Mouse (Mus musculus) limb, embryonic 11.5 days (tissue): ENCODE data around the gene Apoc3. TPM values are rescaled to one million over a fixed set of nuclear protein-coding genes. Genes with fewer than 3 reads are reported as not detected.

ENCODE experiments used
- ATAC-seq: fragments of 200-750 bp; cut with Nextera tagmentation; 2 replicates; pipeline ENCODE4 v1.8.0; 2017; ENCODE audit warnings: low read depth; ENCODE audit not compliant: insufficient number of reproducible peaks, low FRiP score, low TSS enrichment
- DNase-seq: peaks from one replicate; pipeline ENCODE4 v3.0.0-alpha.2; 2015; ENCODE audit warnings: low spot score
- H3K27ac ChIP-seq: fragments of 300-500 bp; sonication (generic); replicated peaks from 2 replicates; pipeline ENCODE4 v1.5.1; 2014; ENCODE audit warnings: low read depth, mild to moderate bottlenecking, low read length
- H3K27me3 ChIP-seq: fragments of 300-500 bp; sonication (generic); 2 replicates; pipeline ENCODE4 v1.6.1; 2014; ENCODE audit warnings: mild to moderate bottlenecking, low read length, mixed read lengths; ENCODE audit not compliant: control insufficient read depth, insufficient read depth
- H3K36me3 ChIP-seq: fragments of 300-500 bp; sonication (generic); 2 replicates; pipeline ENCODE4 v1.6.1; 2014; ENCODE audit warnings: mild to moderate bottlenecking, low read length, moderate library complexity, mixed read lengths; ENCODE audit not compliant: control insufficient read depth, insufficient read depth
- H3K4me1 ChIP-seq: fragments of 300-500 bp; sonication (generic); 2 replicates; pipeline ENCODE4 v1.6.1; 2014; ENCODE audit warnings: low read length, mixed read lengths; ENCODE audit not compliant: control insufficient read depth, insufficient read depth
- H3K4me2 ChIP-seq: fragments of 300-500 bp; sonication (generic); 2 replicates; pipeline ENCODE4 v1.6.1; 2014; ENCODE audit warnings: low read depth, mild to moderate bottlenecking, moderate library complexity; ENCODE audit not compliant: severe bottlenecking
- H3K4me3 ChIP-seq: fragments of 300-500 bp; sonication (generic); 2 replicates; pipeline ENCODE4 v1.5.1; 2014; ENCODE audit warnings: low read depth, low read length
- H3K9ac ChIP-seq: fragments of 300-500 bp; sonication (generic); 2 replicates; pipeline ENCODE4 v1.6.1; 2014; ENCODE audit warnings: mild to moderate bottlenecking, low read length
- H3K9me3 ChIP-seq: fragments of 300-500 bp; sonication (generic); 2 replicates; pipeline ENCODE4 v1.6.1; 2016; ENCODE audit warnings: low read length; ENCODE audit not compliant: control insufficient read depth
- WGBS: fragments of 180-500 bp; shearing (Covaris S2); extraction: QIAGEN DNeasy Blood & Tissue Kit; methylation state at CpG from one replicate; pipeline ENCODE4 v1.1.7; 2014; 5-methylcytosine and 5-hydroxymethylcytosine counted together
- polyA plus RNA-seq: library from polyadenylated mRNA; unstranded; fragments of >200 nt; fragmentation: Nextera tagmentation; extraction: Ambion mirVana; gene quantifications from 2 replicates; pipeline ENCODE4 v1.2.1, GENCODE M21; 2014

Apoc3 gene
- polyA plus RNA-seq, 1 experiment from 2014 or later: not detected

DNA sequence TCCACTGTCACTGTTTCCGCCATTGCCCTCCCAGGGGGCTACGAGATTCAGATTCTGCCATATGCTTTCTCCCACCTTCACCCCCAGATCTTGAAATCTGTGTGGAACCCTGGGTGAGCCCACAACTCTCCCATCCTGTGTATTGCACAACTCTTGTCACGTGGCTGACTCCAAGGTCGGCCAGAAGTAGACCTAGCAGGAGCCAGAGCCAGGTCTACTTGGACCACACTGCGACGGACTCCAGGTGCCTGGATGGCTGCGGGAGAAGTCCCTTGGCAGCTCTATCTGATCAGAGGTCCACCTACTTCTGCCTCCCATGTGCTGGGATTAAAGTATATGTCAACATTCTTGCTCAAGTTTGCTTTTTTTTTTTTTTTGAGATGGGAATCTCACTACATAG is 25.7 kb upstream of the Apoc3 start:
- no peak for DNase-seq
- no peaks in the 10 kb centered on the region for H3K9me3 ChIP-seq
- no peak overlapping the region for H3K9ac ChIP-seq
- no peak overlapping the region for H3K27ac ChIP-seq
- WGBS: 86% methylated on average over 7 of the region's 7 CpGs
- no peaks in the 10 kb centered on the region for H3K4me1 ChIP-seq
- ATAC-seq: no peak
- no peak overlapping the region for H3K4me2 ChIP-seq
- no peak overlapping the region for H3K4me3 ChIP-seq
- H3K27me3 ChIP-seq: no peaks in the 10 kb centered on the region
- H3K36me3 ChIP-seq: no peaks in the 10 kb centered on the region

DNA sequence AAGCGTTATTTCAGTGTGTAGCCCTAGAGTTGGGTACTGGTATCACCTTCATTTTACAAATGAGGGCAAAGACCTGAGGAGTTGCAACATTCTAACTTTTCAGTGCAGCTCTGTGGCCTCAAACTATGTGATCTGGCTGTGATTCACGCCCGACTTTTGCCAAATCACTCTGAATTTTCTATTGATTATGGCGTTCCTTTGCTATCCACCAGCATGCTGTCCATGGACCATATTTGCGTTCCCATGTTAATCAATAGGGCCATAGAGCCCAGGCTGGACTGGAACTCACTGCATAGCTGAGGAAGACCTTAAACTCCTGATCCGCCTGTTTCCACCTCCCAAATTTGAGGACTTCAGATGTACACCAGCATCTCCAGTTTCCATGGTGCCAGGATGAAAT is 23.7 kb upstream of the Apoc3 start:
- DNase-seq (no peak), ATAC-seq (no peak)
- no peak overlapping the region for H3K27ac ChIP-seq
- H3K27me3 ChIP-seq: no peaks in the 10 kb centered on the region
- no peak overlapping the region for H3K9ac ChIP-seq
- no peaks in the 10 kb centered on the region for H3K36me3 ChIP-seq
- H3K4me1 ChIP-seq: no peaks in the 10 kb centered on the region
- H3K4me2 ChIP-seq: no peak overlapping the region
- WGBS: 84% methylated on average over 6 of the region's 6 CpGs
- H3K4me3 ChIP-seq: no peak overlapping the region
- H3K9me3 ChIP-seq: no peaks in the 10 kb centered on the region

DNA sequence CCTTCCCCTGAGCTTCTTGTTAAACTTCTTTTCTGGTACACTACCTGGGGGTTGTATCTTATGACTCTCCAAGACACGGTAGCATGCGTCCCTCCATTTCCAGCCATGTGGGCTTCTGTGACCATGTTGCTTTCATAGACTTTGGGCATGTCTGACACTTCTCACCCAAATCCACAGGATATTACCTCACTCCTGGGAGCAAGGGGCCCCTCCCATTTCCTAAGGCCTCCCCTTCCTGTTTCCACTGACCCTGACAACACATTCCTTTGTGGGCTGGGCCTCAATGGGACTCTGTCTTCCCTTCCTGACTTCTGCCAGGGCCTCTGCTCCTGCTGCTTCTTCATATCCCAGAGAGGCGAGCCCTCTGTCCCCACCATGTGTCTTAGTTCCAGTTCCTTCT is 22.1 kb upstream of the Apoc3 start:
- H3K4me2 ChIP-seq: no peak overlapping the region
- ATAC-seq: no peak
- H3K4me3 ChIP-seq: no peak overlapping the region
- H3K27me3 ChIP-seq: no peaks in the 10 kb centered on the region
- no peaks in the 10 kb centered on the region for H3K36me3 ChIP-seq
- no peak for DNase-seq
- H3K9ac ChIP-seq: no peak overlapping the region
- no peaks in the 10 kb centered on the region for H3K4me1 ChIP-seq
- H3K9me3 ChIP-seq: no peaks in the 10 kb centered on the region
- 92% methylated on average over 3 of the region's 3 CpGs for WGBS
- H3K27ac ChIP-seq: no peak overlapping the region

DNA sequence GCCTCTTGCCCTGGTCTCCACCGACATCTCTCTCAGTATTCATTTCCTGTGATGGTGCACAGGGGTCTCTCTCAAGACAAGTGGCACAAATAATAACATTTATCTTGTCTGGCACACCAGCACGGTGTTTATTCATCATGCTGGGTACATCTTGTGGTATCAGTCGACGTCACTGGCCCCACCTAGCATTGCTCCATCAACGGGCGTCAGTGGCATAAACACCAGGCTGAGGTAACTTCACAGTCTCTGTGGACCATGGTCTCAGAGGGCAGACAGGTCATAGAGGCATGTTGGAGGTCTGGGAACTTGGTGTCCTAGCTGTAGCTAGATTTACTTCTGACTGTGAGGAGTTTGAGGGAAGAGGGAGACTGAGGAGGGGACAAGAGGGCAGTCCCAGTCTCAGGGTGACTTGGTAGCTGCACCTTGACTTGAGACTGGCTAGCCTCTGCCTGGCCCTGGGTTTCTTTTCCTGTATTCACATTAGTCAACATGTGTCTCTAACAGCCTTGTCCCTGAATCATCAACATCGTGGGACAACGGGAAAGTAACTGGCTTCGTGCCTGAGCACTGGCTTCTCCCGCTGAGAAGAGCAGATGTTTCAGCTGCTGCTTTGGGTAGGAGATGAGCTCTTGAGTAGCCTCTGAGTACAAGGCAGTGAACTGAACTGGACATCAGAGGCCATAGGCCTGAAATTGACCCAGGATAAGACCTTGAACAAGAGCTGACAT is 21.4 kb upstream of the Apoc3 start:
- Histone ChIP-seq H3K4me2 (no peak overlapping the region), H3K9me3 (no peaks in the 10 kb centered on the region), H3K36me3 (no peaks in the 10 kb centered on the region), H3K27me3 (no peaks in the 10 kb centered on the region), H3K4me1 (no peaks in the 10 kb centered on the region), H3K9ac (no peak overlapping the region), H3K27ac (no peak overlapping the region), H3K4me3 (no peak overlapping the region)
- no peak for ATAC-seq
- DNase-seq: no peak
- 87% methylated on average over 10 of the region's 10 CpGs for WGBS

DNA sequence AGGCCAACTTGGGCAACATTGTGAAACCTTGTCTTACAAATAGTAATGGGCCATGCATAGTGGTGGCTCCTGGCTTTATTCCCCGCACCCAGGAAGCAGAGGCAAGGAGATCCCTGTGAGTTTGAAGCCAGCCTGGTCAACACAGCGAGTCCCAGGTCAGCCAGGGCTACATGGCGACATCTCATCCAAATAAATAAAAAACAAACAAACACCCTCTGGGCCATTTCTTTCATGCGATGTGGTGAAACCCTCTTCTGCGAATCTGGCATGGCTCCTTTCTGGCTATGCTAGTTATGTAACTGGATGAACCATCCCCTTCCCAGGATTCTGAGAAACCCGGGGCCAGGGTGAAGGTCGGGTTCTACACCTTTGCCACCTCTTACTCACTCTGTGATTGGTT is 20.7 kb upstream of the Apoc3 start:
- no peak overlapping the region for H3K27ac ChIP-seq
- ATAC-seq (no peak), DNase-seq (no peak)
- H3K27me3 ChIP-seq: no peaks in the 10 kb centered on the region
- 85% methylated on average over 7 of the region's 7 CpGs for WGBS
- no peaks in the 10 kb centered on the region for H3K4me1 ChIP-seq
- no peaks in the 10 kb centered on the region for H3K9me3 ChIP-seq
- no peak overlapping the region for H3K9ac ChIP-seq
- H3K4me2 ChIP-seq: no peak overlapping the region
- H3K36me3 ChIP-seq: no peaks in the 10 kb centered on the region
- no peak overlapping the region for H3K4me3 ChIP-seq

DNA sequence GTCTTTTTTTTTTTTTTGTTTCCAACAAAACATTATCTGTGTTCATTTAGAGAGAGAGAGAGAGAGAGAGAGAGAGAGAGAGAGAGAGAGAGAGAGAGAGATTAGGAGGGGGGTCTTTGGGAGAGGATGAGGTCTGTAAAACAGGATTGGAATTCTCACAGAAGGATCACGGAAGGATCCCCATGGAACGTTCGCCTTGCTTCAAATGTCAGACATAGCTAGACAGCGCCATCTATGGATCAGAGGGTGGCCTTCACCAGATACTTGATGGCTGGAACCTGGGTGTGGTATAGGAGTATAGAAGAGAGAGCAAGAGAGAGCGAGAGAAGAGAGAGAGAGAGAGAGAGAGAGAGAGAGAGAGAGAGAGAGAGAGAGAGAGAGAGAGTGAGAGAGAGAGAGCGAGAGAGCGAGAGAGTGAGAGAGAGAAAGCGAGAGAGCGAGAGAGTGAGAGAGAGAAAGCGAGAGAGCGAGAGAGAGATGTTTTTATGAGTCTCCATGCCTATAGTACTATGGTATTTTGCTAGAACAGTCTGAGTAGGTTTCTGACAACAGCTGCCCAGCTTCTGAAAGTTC is 11.4 kb upstream of the Apoc3 start:
- no peaks in the 10 kb centered on the region for H3K27me3 ChIP-seq
- no peak overlapping the region for H3K9ac ChIP-seq
- 22% methylated on average over 11 of the region's 11 CpGs for WGBS
- no peak overlapping the region for H3K4me2 ChIP-seq
- H3K36me3 ChIP-seq: no peaks in the 10 kb centered on the region
- no peak overlapping the region for H3K27ac ChIP-seq
- ATAC-seq: no peak
- no peaks in the 10 kb centered on the region for H3K4me1 ChIP-seq
- peak; percentile 86 for DNase-seq
- H3K4me3 ChIP-seq: no peak overlapping the region
- no peaks in the 10 kb centered on the region for H3K9me3 ChIP-seq

DNA sequence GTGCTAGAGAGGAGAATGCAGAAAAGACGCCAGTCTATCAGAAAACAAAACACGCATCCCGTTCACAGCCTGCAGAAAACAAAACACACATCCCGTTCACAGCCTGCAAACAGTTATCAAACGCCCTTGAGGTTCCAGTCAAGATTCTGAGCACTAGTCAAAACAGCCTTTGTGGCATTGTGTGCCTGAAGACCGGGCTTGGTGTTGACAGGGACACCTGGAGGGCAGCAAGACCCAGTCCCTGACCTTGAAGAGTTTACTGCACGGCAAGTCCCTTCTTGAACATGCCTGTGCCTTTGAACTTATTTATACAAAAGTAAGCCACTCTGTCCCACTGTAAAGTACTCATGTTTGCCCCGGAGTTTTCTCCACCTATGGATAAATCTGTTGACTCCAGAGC is 8.1 kb upstream of the Apoc3 start:
- Histone ChIP-seq H3K9me3 (no peaks in the 10 kb centered on the region), H3K4me3 (no peak overlapping the region), H3K4me1 (no peaks in the 10 kb centered on the region), H3K27ac (no peak overlapping the region), H3K27me3 (no peaks in the 10 kb centered on the region), H3K9ac (no peak overlapping the region), H3K36me3 (no peaks in the 10 kb centered on the region), H3K4me2 (no peak overlapping the region)
- DNase-seq (no peak), ATAC-seq (no peak)
- 62% methylated on average over 8 of the region's 8 CpGs for WGBS

DNA sequence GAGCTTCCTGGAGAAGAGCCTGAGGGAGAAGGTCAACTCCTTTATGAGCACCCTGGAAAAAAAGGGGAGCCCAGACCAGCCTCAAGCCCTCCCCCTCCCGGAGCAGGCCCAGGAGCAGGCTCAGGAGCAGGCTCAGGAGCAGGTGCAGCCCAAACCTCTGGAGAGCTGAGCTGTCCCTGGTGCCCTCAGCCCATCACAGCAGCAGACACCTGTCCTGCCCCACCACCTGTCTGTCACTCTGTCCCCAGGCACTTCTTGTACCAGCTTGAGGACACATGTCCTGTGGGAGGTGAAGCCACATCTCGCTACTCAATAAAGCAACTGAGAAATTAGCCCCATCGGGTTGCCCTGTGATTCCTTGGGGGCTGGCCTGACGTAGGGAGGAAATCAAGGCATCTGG is 7.7 kb upstream of the Apoc3 start:
- WGBS: 68% methylated on average over 4 of the region's 4 CpGs
- Histone ChIP-seq H3K27ac (no peak overlapping the region), H3K36me3 (no peaks in the 10 kb centered on the region), H3K4me3 (no peak overlapping the region), H3K4me2 (no peak overlapping the region), H3K4me1 (no peaks in the 10 kb centered on the region), H3K27me3 (no peaks in the 10 kb centered on the region), H3K9me3 (no peaks in the 10 kb centered on the region), H3K9ac (no peak overlapping the region)
- DNase-seq: no peak
- ATAC-seq: no peak

DNA sequence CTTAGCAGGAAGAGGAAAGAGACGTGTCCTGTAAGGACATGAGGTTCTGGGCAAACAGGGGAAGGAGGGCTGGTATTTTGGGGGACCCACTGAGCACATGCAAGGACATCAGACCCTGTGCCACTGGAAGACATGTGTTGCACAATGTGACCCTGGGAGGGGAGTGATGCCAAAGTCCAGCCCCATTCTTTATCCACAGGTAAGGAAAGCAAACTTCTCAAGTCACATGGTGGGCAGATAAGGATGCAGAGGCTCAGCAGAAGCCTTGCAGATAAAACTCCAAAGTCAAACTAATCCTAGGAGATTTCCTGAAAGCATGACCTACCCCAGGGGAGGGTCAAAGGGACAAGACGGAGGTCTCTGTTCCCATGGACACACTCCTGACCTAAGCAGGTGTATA is 6.4 kb upstream of the Apoc3 start:
- Histone ChIP-seq H3K9me3 (no peaks in the 10 kb centered on the region), H3K27me3 (no peaks in the 10 kb centered on the region), H3K4me1 (no peaks in the 10 kb centered on the region), H3K27ac (no peak overlapping the region), H3K36me3 (no peaks in the 10 kb centered on the region), H3K4me3 (no peak overlapping the region), H3K9ac (no peak overlapping the region), H3K4me2 (no peak overlapping the region)
- ATAC-seq (no peak), DNase-seq (no peak)
- WGBS: 71% methylated on average over 2 of the region's 2 CpGs
